In genomic region chr3:135293703-135294102, GRCm38 (mm10) we compare ENCODE assay signal across 12 mouse cellular contexts. TPM values are rescaled to one million over a fixed set of nuclear protein-coding genes. Genes with fewer than 3 reads are reported as not detected.
DNase-seq lines count a peak whose midpoint lies in the region; ATAC-seq and TF ChIP-seq lines count a peak whose summit lies in the region.
"Had no signal": no experiment of that assay in that cellular context is flagged by ENCODE, and none has a peak within 500 bp of the region (broad histone marks: within the 10 kb centered on the region; RNA-seq: fewer than 3 reads in every experiment).

No protein-coding gene starts in this region.

- WGBS in hindbrain, embryonic 10.5 days: 44% methylated on average over 7 of the region's 7 CpGs
- 56% methylated on average over 7 of the region's 7 CpGs for WGBS in hindbrain, embryonic 11.5 days

- H3K27me3 ChIP-seq in hindbrain, embryonic 10.5 days (ENCODE audit: insufficient read depth, poor library complexity, severe bottlenecking): no peaks in the 10 kb centered on the region
- no peaks in the 10 kb centered on the region for H3K27me3 ChIP-seq in hindbrain, embryonic 11.5 days (ENCODE audit: control insufficient read depth, insufficient read depth, low read length)

- H3K27ac ChIP-seq in hindbrain, embryonic 10.5 days: no peak overlapping the region
- H3K27ac ChIP-seq in hindbrain, embryonic 11.5 days (ENCODE audit: low read depth, low read length): no peak overlapping the region
- H3K27ac ChIP-seq in gastrocnemius, adult 2 months: no peak overlapping the region

- DNase-seq in hindbrain, embryonic 10.5 days (ENCODE audit: low spot score): peak; percentile 20
- no peak for DNase-seq in hindbrain, embryonic 11.5 days (ENCODE audit: low spot score)
- DNase-seq in urinary bladder, postnatal 14 days (ENCODE audit: low spot score): peak; percentile 20
- no peak for DNase-seq in urinary bladder, postnatal 4 days (ENCODE audit: low spot score in 2 of 2)
- peak; percentile 25 for DNase-seq in heart, postnatal 4 days
- DNase-seq in gastrocnemius, adult 2 months: no peak
- no peak for DNase-seq in kidney, adult 9 months
- no peak for DNase-seq in right cerebral cortex, adult 18-20 months
- DNase-seq: embryo, embryonic 11 days; lung, postnatal 4 days had no signal

- no peak for TF ChIP-seq CTCF in gastrocnemius, adult 2 months (IDR thresholded peaks at IDR 0.05)

- H3K9ac ChIP-seq in hindbrain, embryonic 11.5 days (ENCODE audit: low read depth, low read length): no peak overlapping the region

- intact Hi-C loops in gastrocnemius, adult 2 months (cut with DNase I): loop anchor here (5.0 kb wide), 1 partner anchor 439 kb away; no protein-coding TSS in a partner anchor

- H3K9me3 ChIP-seq in hindbrain, embryonic 10.5 days: no peaks in the 10 kb centered on the region
- H3K9me3 ChIP-seq in hindbrain, embryonic 11.5 days (ENCODE audit: control insufficient read depth, low read length): no peaks in the 10 kb centered on the region

- H3K4me3 ChIP-seq in hindbrain, embryonic 10.5 days: no peak overlapping the region
- no peak overlapping the region for H3K4me3 ChIP-seq in hindbrain, embryonic 11.5 days (ENCODE audit: low read depth, low read length)
- H3K4me3 ChIP-seq in gastrocnemius, adult 2 months: no peak overlapping the region

- no peaks in the 10 kb centered on the region; the same call in 1 of the 2 replicates for H3K4me1 ChIP-seq in hindbrain, embryonic 10.5 days (replicated peaks)
- H3K4me1 ChIP-seq in hindbrain, embryonic 11.5 days (replicated peaks; ENCODE audit: control insufficient read depth, insufficient read depth, low read length): no peaks in the 10 kb centered on the region

- no peaks in the 10 kb centered on the region for H3K36me3 ChIP-seq in hindbrain, embryonic 10.5 days
- no peaks in the 10 kb centered on the region for H3K36me3 ChIP-seq in hindbrain, embryonic 11.5 days (ENCODE audit: control insufficient read depth, insufficient read depth, low read length)

- no peak for ATAC-seq in hindbrain, embryonic 11.5 days (ENCODE audit: low FRiP score)

- no peak overlapping the region for H3K4me2 ChIP-seq in hindbrain, embryonic 11.5 days (replicated peaks; ENCODE audit: low read depth, low read length)

RNA-seq across cellular contexts. Expression of gene Bdh2, which starts 12.7 kb away (rescaled TPM):
- polyA plus RNA-seq in hindbrain, embryonic 10.5 days (2016; fragmentation: Nextera tagmentation; extraction: Ambion mirVana): 3.5 and 5.0 TPM in 2 replicates
- polyA plus RNA-seq in hindbrain, embryonic 11.5 days (2014; fragmentation: Nextera tagmentation; extraction: Ambion mirVana): 5.1 and 5.2 TPM in 2 replicates
- total RNA-seq in heart, postnatal 4 days (2021): 1 to 10 TPM; 6.7 to 7.0 TPM
- 1 to 10 TPM; 2.4 to 2.9 TPM for total RNA-seq in gastrocnemius, adult 2 months (2021)

RNA-seq across cellular contexts. Expression of gene Slc9b2, which starts 13.8 kb away (rescaled TPM):
- 1.9 and 3.2 TPM in 2 replicates for polyA plus RNA-seq in hindbrain, embryonic 10.5 days (2016; fragmentation: Nextera tagmentation; extraction: Ambion mirVana)
- polyA plus RNA-seq in hindbrain, embryonic 11.5 days (2014; fragmentation: Nextera tagmentation; extraction: Ambion mirVana): 1.1 and 1.9 TPM in 2 replicates
- total RNA-seq in heart, postnatal 4 days (2021): 1 to 10 TPM in 1 of 2 experiments, under 1 TPM in 1; 0.41 to 1.5 TPM
- total RNA-seq in gastrocnemius, adult 2 months (2021): under 1 TPM in 1 of 2 experiments, not detected in 1; 0.42 TPM
- polyA plus RNA-seq: liver, adult 2 months had no signal

RNA-seq across cellular contexts. Expression of gene Slc9b1, which starts 54.1 kb away (rescaled TPM):
- polyA plus RNA-seq in hindbrain, embryonic 10.5 days (2016; fragmentation: Nextera tagmentation; extraction: Ambion mirVana): 0.61 TPM in 1 of 2 replicates, not detected in the other
- not detected in 2 replicates for polyA plus RNA-seq in hindbrain, embryonic 11.5 days (2014; fragmentation: Nextera tagmentation; extraction: Ambion mirVana)
- 1 to 10 TPM in 1 of 2 experiments, under 1 TPM in 1; 0.74 to 1.0 TPM for total RNA-seq in heart, postnatal 4 days (2021)
- total RNA-seq in gastrocnemius, adult 2 months (2021): not detected
- total RNA-seq: gastrocnemius, adult 8-10 months had no signal
- polyA plus RNA-seq: liver, adult 2 months had no signal

Comparison
In these comparisons a context has a peak if more than half of its experiments do, and no peak if none do; other contexts are left out.
1. DNase-seq: peak in hindbrain, embryonic 10.5 days (single experiment), urinary bladder, postnatal 14 days (single experiment) and heart, postnatal 4 days (single experiment); none in hindbrain, embryonic 11.5 days (single experiment), urinary bladder, postnatal 4 days (0 of 2), gastrocnemius, adult 2 months (single experiment), kidney, adult 9 months (single experiment) and right cerebral cortex, adult 18-20 months (single experiment).